ENCODE assay signal across 8 mouse cellular contexts in the genomic region with DNA sequence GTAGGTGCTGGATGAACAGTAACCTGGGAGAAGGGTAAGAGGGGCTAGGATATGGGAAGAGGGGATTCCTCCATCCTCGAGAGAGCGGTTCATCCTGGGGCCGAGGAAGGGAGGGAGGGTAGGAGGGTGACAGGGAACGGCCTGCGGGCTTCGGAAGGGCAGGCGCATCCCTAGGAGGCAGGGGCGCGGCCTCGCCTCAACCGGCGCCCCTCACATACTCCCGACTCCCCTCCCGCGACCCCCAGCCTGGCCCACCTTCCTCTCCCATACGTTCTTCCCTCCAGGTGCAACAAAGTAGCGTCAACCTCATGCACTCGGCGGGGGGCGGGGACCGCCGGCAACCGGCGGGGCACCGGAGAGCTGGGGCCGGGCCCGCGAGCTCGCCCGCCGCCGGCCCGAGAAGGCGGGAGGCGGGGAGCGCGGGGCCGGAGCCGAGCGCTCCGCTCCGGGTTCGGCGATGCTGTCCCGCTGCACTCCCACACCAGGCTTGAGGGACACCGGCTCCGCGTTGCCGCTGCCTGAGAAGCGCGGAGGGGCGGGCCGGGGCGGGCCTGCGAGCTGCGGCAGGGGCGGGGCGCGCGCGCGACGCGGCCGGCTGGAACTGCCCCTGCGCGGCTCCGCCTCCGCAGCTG. TPM values are rescaled to one million over a fixed set of nuclear protein-coding genes. Genes with fewer than 3 reads are reported as not detected.
DNase-seq lines count a peak whose midpoint lies in the region; ATAC-seq and TF ChIP-seq lines count a peak whose summit lies in the region.

A gene (minus strand): TSS at position 513 of the 632 bp plus-strand sequence.

- peaks cover 10% of the 10 kb centered on the region for H3K4me1 ChIP-seq in testis, adult 2 months (ENCODE audit: control insufficient read depth, insufficient read depth, low read length)
- H3K4me1 ChIP-seq in hindbrain, embryonic 11.5 days (replicated peaks; ENCODE audit: control insufficient read depth, insufficient read depth, low read length), result 0 out of 2 replicates have a peak, but pooled peaks cover 2% of the 10 kb centered on the region
- H3K4me1 ChIP-seq in liver, embryonic 13.5 days (replicated peaks), result peaks cover 21% of the 10 kb centered on the region

- peak within 1 kb of the TSS; percentile 72 for H3K4me2 ChIP-seq in hindbrain, embryonic 11.5 days (replicated peaks; ENCODE audit: low read depth, low read length)
- H3K4me2 ChIP-seq in liver, embryonic 13.5 days, result peak within 1 kb of the TSS; percentile 99

- H3K4me3 ChIP-seq in testis, adult 2 months (ENCODE audit: control insufficient read depth, low read depth, low read length), result peak within 1 kb of the TSS; percentile 86
- peak within 1 kb of the TSS; percentile 65 for H3K4me3 ChIP-seq in hindbrain, embryonic 11.5 days (ENCODE audit: low read depth, low read length)
- H3K4me3 ChIP-seq in liver, embryonic 13.5 days (replicated peaks), result peak within 1 kb of the TSS; percentile 72

- H3K9ac ChIP-seq in hindbrain, embryonic 11.5 days (ENCODE audit: low read depth, low read length), result peak within 1 kb of the TSS; percentile 73
- H3K9ac ChIP-seq in liver, embryonic 13.5 days, result peak within 1 kb of the TSS; percentile 82

- WGBS in hindbrain, embryonic 11.5 days, result under 1% methylated on average over 57 of the region's 69 CpGs
- under 1% methylated on average over 59 of the region's 69 CpGs for WGBS in liver, embryonic 13.5 days (ENCODE audit: insufficient replicate concordance)

- no peaks in the 10 kb centered on the region for H3K27me3 ChIP-seq in testis, adult 2 months (ENCODE audit: control insufficient read depth, insufficient read depth, low read length)
- H3K27me3 ChIP-seq in hindbrain, embryonic 11.5 days (ENCODE audit: control insufficient read depth, insufficient read depth, low read length), result no peaks in the 10 kb centered on the region
- peaks cover 25% of the 10 kb centered on the region for H3K27me3 ChIP-seq in liver, embryonic 13.5 days

- 0 out of 2 replicates have a peak, but pooled peaks have one; percentile 13 for TF ChIP-seq POLR2A in testis, adult 2 months (IDR thresholded peaks at IDR 0.05; ENCODE audit: control insufficient read depth, low read depth, low read length)

- peak; percentile 20 for ATAC-seq in hindbrain, embryonic 11.5 days (ENCODE audit: low FRiP score)
- no peak for ATAC-seq in liver, embryonic 13.5 days (ENCODE audit: low read depth)
- no peak for ATAC-seq in megakaryocyte-erythroid progenitor cell, adult 5-6 weeks (replicated peaks; ENCODE audit: low FRiP score, low TSS enrichment, poor library complexity, severe bottlenecking)

- DNase-seq in embryo, embryonic 10 days (ENCODE audit: low spot score), result peak; percentile 52
- DNase-seq in embryo, embryonic 11 days, result no peak
- no peak for DNase-seq in testis, postnatal 10 days (ENCODE audit: low spot score)
- peak; percentile 63 for DNase-seq in hindbrain, embryonic 11.5 days (ENCODE audit: low spot score)
- DNase-seq in liver, embryonic 13.5 days, result no peak
- DNase-seq in kidney, postnatal 36 days, result no peak

- no peak for TF ChIP-seq CTCF in testis, adult 2 months (IDR thresholded peaks at IDR 0.05; ENCODE audit: control insufficient read depth, insufficient read depth, insufficient replicate concordance, low read depth, low read length)

- no peaks in the 10 kb centered on the region for H3K9me3 ChIP-seq in hindbrain, embryonic 11.5 days (ENCODE audit: control insufficient read depth, low read length)
- H3K9me3 ChIP-seq in liver, embryonic 13.5 days (replicated peaks), result no peaks in the 10 kb centered on the region

- no peaks in the 10 kb centered on the region for H3K36me3 ChIP-seq in testis, adult 2 months (ENCODE audit: control insufficient read depth, insufficient read depth, low read length)
- H3K36me3 ChIP-seq in hindbrain, embryonic 11.5 days (ENCODE audit: control insufficient read depth, insufficient read depth, low read length), result no peaks in the 10 kb centered on the region
- H3K36me3 ChIP-seq in liver, embryonic 13.5 days, result no peaks in the 10 kb centered on the region

- peak within 1 kb of the TSS; percentile 73 for H3K27ac ChIP-seq in testis, adult 2 months (ENCODE audit: control insufficient read depth, insufficient read depth, low read depth, low read length)
- H3K27ac ChIP-seq in hindbrain, embryonic 11.5 days (ENCODE audit: low read depth, low read length), result peak within 1 kb of the TSS; percentile 61
- H3K27ac ChIP-seq in liver, embryonic 13.5 days, result peak within 1 kb of the TSS; percentile 80

RNA-seq across cellular contexts. Expression of the gene that starts here (rescaled TPM):
- polyA plus RNA-seq in testis, adult 2 months (2012; rRNA removed), result 16.3 and 19.5 TPM in 2 replicates
- 12.4 and 14.7 TPM in 2 replicates for polyA plus RNA-seq in hindbrain, embryonic 11.5 days (2014; fragmentation: Nextera tagmentation; extraction: Ambion mirVana)
- 0.75 and 0.98 TPM in 2 replicates for polyA plus RNA-seq in liver, embryonic 13.5 days (2015; fragmentation: Nextera tagmentation; extraction: Ambion mirVana)
- 6.9 and 8.4 TPM in 2 replicates for total RNA-seq in megakaryocyte-erythroid progenitor cell, adult 5-6 weeks (2014; fragmentation: Nextera tagmentation)
- total RNA-seq in megakaryocyte-erythroid progenitor cell, adult 5-6 weeks (2017), result 3.3 and 3.8 TPM in 2 replicates

Comparison
In these comparisons a context has a peak if more than half of its experiments do, and no peak if none do; other contexts are left out.
1. DNase-seq: peak in embryo, embryonic 10 days (single experiment) and hindbrain, embryonic 11.5 days (single experiment); none in embryo, embryonic 11 days (single experiment), testis, postnatal 10 days (single experiment), liver, embryonic 13.5 days (single experiment) and kidney, postnatal 36 days (0 of 2).
2. Peak in every context shown above with its lines, with median percentiles within 50 percentile points of each other: H3K27ac ChIP-seq and H3K4me3 ChIP-seq.